Mouse (Mus musculus) testis, postnatal 14 days (tissue): ENCODE results near the gene Exd2.
A peak's percentile ranks its signal among the peaks of the same experiment; 100 is the strongest.
"Not testable (repeated sequence)": the region's sequence is repeated elsewhere in the genome, so short reads cannot be mapped to it uniquely, and the experiment has no call there.

Source experiments
- DNase-seq: peaks from one replicate; pipeline ENCODE4 v3.0.0; 2021; ENCODE audit warnings: low spot score

The Exd2 gene

GRCm38 (mm10) chr12:80462942-80463651, at the start of gene Exd2:
Exd2 (plus strand) TSS chr12:80463095.
- DNase-seq, result peak; percentile 96

GRCm38 (mm10) chr12:80415100-80415499, 47.8 kb upstream of the Exd2 start:
- DNase-seq, result no peak

GRCm38 (mm10) chr12:80427683-80428082, 35.2 kb upstream of the Exd2 start:
- DNase-seq, result no peak

- DNase-seq, result no peak
Measured at GRCm38 (mm10) chr12:80433266-80433665, 29.6 kb upstream of the Exd2 start.

- DNase-seq, result no peak
Measured at GRCm38 (mm10) chr12:80434601-80434960, 28.3 kb upstream of the Exd2 start.

- DNase-seq, result peak; percentile 89
Measured at GRCm38 (mm10) chr12:80434961-80435691, 27.8 kb upstream of the Exd2 start.

- DNase-seq, result no peak
Measured at GRCm38 (mm10) chr12:80435887-80436286, 27.0 kb upstream of the Exd2 start.

GRCm38 (mm10) chr12:80436336-80436976, 26.4 kb upstream of the Exd2 start, which contains the start of gene Dcaf5:
Dcaf5 (minus strand) TSS chr12:80436601.
- DNase-seq, result peak; percentile 77

GRCm38 (mm10) chr12:80437051-80437675, 25.7 kb upstream of the Exd2 start:
- DNase-seq, result no peak

GRCm38 (mm10) chr12:80440957-80441356, 21.9 kb upstream of the Exd2 start:
- DNase-seq, result no peak

GRCm38 (mm10) chr12:80444525-80445109, 18.3 kb upstream of the Exd2 start:
- DNase-seq, result no peak

- no peak for DNase-seq
Measured at GRCm38 (mm10) chr12:80453506-80453905, 9.4 kb upstream of the Exd2 start.

- DNase-seq, result no peak
Measured at GRCm38 (mm10) chr12:80458033-80458432, 4.9 kb upstream of the Exd2 start.

GRCm38 (mm10) chr12:80462292-80462896, 501 bp upstream of the Exd2 start:
- not testable (repeated sequence) for DNase-seq

- DNase-seq, result no peak
Measured at GRCm38 (mm10) chr12:80463666-80464269, 873 bp downstream of the Exd2 start.

GRCm38 (mm10) chr12:80470206-80470605, 7.3 kb downstream of the Exd2 start:
- DNase-seq, result no peak

GRCm38 (mm10) chr12:80471926-80472325, 9.0 kb downstream of the Exd2 start:
- DNase-seq, result no peak

GRCm38 (mm10) chr12:80473731-80474130, 10.8 kb downstream of the Exd2 start:
- DNase-seq, result no peak

- no peak for DNase-seq
Measured at GRCm38 (mm10) chr12:80479986-80480385, 17.1 kb downstream of the Exd2 start.

GRCm38 (mm10) chr12:80483397-80483796, 20.5 kb downstream of the Exd2 start:
- DNase-seq, result no peak

GRCm38 (mm10) chr12:80493311-80493710, 30.4 kb downstream of the Exd2 start:
- DNase-seq, result no peak
